8 mouse cellular contexts compared by ENCODE assay signal in the genomic region with DNA sequence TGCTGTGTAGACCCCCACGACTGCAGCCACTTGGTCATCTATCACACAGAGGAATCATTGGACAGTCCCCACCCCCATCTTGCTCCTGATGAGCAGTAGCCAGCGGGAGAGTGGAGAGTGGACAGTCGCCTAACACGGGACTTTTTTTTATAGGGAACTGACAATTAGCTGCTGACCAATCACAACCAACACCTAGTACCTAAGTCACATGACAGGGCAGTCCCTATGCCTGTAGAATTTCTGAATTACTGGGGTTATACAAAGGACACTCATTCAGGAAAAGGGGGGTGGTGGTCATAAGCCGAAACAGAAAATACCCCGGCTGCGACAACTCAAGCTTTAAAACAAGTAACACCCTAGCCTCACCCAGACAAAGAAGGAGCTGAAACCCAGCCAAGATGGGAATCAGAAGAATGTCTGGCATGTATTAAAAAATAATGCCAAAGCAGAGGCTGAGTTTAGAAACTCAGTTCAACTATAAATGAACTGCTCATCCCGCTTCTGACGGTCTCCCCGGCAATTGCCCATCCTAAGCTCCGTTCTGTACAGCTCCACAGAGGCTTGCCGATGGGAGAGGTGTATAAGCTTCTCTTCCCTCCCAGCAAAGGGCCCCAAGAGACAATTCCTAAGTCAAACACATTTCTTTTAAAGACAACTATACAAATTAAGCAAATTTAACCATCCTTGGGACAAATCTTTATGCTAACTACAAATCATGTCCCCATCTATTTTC.
DNase-seq lines count a peak whose midpoint lies in the region; ATAC-seq and TF ChIP-seq lines count a peak whose summit lies in the region.

No protein-coding gene starts in this region.

- TF ChIP-seq CTCF in left cerebral cortex, adult 2 months (IDR thresholded peaks at IDR 0.05), result no peak
- no peak for TF ChIP-seq CTCF in midbrain, postnatal 0 days (IDR thresholded peaks at IDR 0.05)

- H3K4me3 ChIP-seq in left cerebral cortex, adult 2 months, result peak overlapping the region; percentile 42
- H3K4me3 ChIP-seq in embryonic facial prominence, embryonic 13.5 days, result peak overlapping the region; percentile 12
- peak overlapping the region; percentile 17; the same call in 1 of the 2 replicates for H3K4me3 ChIP-seq in midbrain, postnatal 0 days (ENCODE audit: low read depth, low read length)

- no peaks in the 10 kb centered on the region for H3K27me3 ChIP-seq in embryonic facial prominence, embryonic 13.5 days
- no peaks in the 10 kb centered on the region for H3K27me3 ChIP-seq in midbrain, postnatal 0 days (ENCODE audit: insufficient read depth, low read length)

- H3K4me1 ChIP-seq in embryonic facial prominence, embryonic 13.5 days, result no peaks in the 10 kb centered on the region
- no peaks in the 10 kb centered on the region for H3K4me1 ChIP-seq in midbrain, postnatal 0 days (ENCODE audit: insufficient read depth, low read length)

- H3K36me3 ChIP-seq in embryonic facial prominence, embryonic 13.5 days, result no peaks in the 10 kb centered on the region
- no peaks in the 10 kb centered on the region for H3K36me3 ChIP-seq in midbrain, postnatal 0 days (ENCODE audit: insufficient read depth, low read length)

- DNase-seq in left cerebral cortex, adult 2 months (ENCODE audit: extremely low spot score in 1 of 2, low spot score in 2 of 2), result no peak
- DNase-seq in left cerebral cortex, adult 18-20 months (ENCODE audit: low spot score in 2 of 2), result no peak
- DNase-seq in adrenal gland, adult 18-20 months (ENCODE audit: low spot score in 2 of 2), result peak; percentile 26 to 34
- peak; percentile 22 to 37 for DNase-seq in heart, postnatal 14 days
- DNase-seq in kidney, postnatal 4 days, result peak; percentile 49 to 62
- DNase-seq in midbrain, postnatal 0 days (ENCODE audit: low spot score), result peak; percentile 24
- DNase-seq in frontal cortex, postnatal 25 days (ENCODE audit: low spot score in 2 of 2), result no peak

- no peak overlapping the region for H3K9ac ChIP-seq in embryonic facial prominence, embryonic 13.5 days
- H3K9ac ChIP-seq in midbrain, postnatal 0 days (replicated peaks; ENCODE audit: low read length, poor library complexity, severe bottlenecking), result no peak overlapping the region

- intact Hi-C loops in left cerebral cortex, adult 2 months (cut with DNase I), result loop anchor here (5.0 to 10.0 kb wide), 2 partner anchors 70 to 482 kb away; no protein-coding TSS in a partner anchor
- intact Hi-C loops in heart, postnatal 14 days (cut with DNase I), result no loop called here

- no peaks in the 10 kb centered on the region for H3K9me3 ChIP-seq in embryonic facial prominence, embryonic 13.5 days
- no peaks in the 10 kb centered on the region for H3K9me3 ChIP-seq in midbrain, postnatal 0 days (ENCODE audit: low read length)

- H3K27ac ChIP-seq in left cerebral cortex, adult 2 months, result peak overlapping the region; percentile 24
- H3K27ac ChIP-seq in embryonic facial prominence, embryonic 13.5 days, result no peak overlapping the region
- no peak overlapping the region for H3K27ac ChIP-seq in midbrain, postnatal 0 days (ENCODE audit: low read depth, low read length)

- 51% methylated on average over 12 of the region's 12 CpGs for WGBS in embryonic facial prominence, embryonic 13.5 days
- WGBS in midbrain, postnatal 0 days, result 52% methylated on average over 12 of the region's 12 CpGs

- no peak for ATAC-seq in embryonic facial prominence, embryonic 13.5 days (ENCODE audit: insufficient number of reproducible peaks, insufficient read depth, low FRiP score, low TSS enrichment, low read depth)
- ATAC-seq in midbrain, postnatal 0 days (ENCODE audit: low FRiP score), result peak; percentile 44; the same call in 1 of the 2 replicates

- H3K4me2 ChIP-seq in embryonic facial prominence, embryonic 13.5 days, result peak overlapping the region; percentile 49
- H3K4me2 ChIP-seq in midbrain, postnatal 0 days (ENCODE audit: low read depth, low read length, poor library complexity, severe bottlenecking), result peak overlapping the region; percentile 29

Comparison
In these comparisons a context has a peak if more than half of its experiments do, and no peak if none do; other contexts are left out.
1. DNase-seq: peak in adrenal gland, adult 18-20 months (2 of 2), heart, postnatal 14 days (2 of 2), kidney, postnatal 4 days (2 of 2) and midbrain, postnatal 0 days (single experiment); none in left cerebral cortex, adult 2 months (0 of 2), left cerebral cortex, adult 18-20 months (0 of 2) and frontal cortex, postnatal 25 days (0 of 2).
2. Peak in every context shown above with its lines, with median percentiles within 50 percentile points of each other: H3K4me3 ChIP-seq.